Mouse (Mus musculus) lung, adult 2 months (tissue): ENCODE data around the gene Btbd7. TPM values are rescaled to one million over a fixed set of nuclear protein-coding genes. Genes with fewer than 3 reads are reported as not detected.
A peak's percentile ranks its signal among the peaks of the same experiment; 100 is the strongest.

Experiments
- DNase-seq: peaks from one replicate; pipeline ENCODE4 v3.0.0; 2022
- H3K4me1 ChIP-seq: fragments of 200-500 bp; 2 replicates; pipeline ENCODE4 v1.6.1; 2011; ENCODE audit warnings: low read length; ENCODE audit not compliant: control insufficient read depth, insufficient read depth
- H3K4me3 ChIP-seq: fragments of 200-500 bp; replicated peaks from 2 replicates; pipeline ENCODE3; 2011; ENCODE audit warnings: low read depth, mild to moderate bottlenecking, control low read depth, low read length; ENCODE audit errors: extremely low read depth
- CTCF ChIP-seq: fragments of 200-500 bp; IDR thresholded peaks from 2 replicates; pipeline ENCODE4 v1.5.1; 2011; ENCODE audit warnings: mild to moderate bottlenecking, low read length, control low read depth; ENCODE audit not compliant: insufficient read depth
- POLR2A ChIP-seq: fragments of 200-500 bp; IDR thresholded peaks from 2 replicates; pipeline ENCODE4 v1.6.1; 2011; ENCODE audit warnings: low read depth, mild to moderate bottlenecking, control low read depth, low read length, borderline replicate concordance; ENCODE audit errors: extremely low read depth
- WGBS: fragments of 180-500 bp; shearing (Covaris S2); methylation state at CpG from one replicate; pipeline ENCODE4 v1.1.7; 2018; 5-methylcytosine and 5-hydroxymethylcytosine counted together
- polyA plus RNA-seq: library from polyadenylated mRNA; depleted of rRNA; stranded (reverse); fragments of >200 nt; gene quantifications from 2 replicates; pipeline ENCODE4 v1.2.3, GENCODE M21; 2012; rRNA removed

Btbd7 gene
- polyA plus RNA-seq = 18.2 and 22.5 TPM in 2 replicates

GRCm38 (mm10) chr12:102878031-102878823, at the start of gene Btbd7:
Btbd7 (minus strand) TSS chr12:102878471.
- DNase-seq = peak; percentile 97
- TF ChIP-seq POLR2A (peak; percentile 38; the same call in 1 of the 2 replicates), CTCF (no peak)
- under 1% methylated on average over 79 of the region's 95 CpGs for WGBS

GRCm38 (mm10) chr12:102916073-102916472, 37.8 kb upstream of the Btbd7 start:
- 80% methylated on average over 2 of the region's 2 CpGs for WGBS
- Histone ChIP-seq H3K4me1 (no peaks in the 10 kb centered on the region), H3K4me3 (no peak overlapping the region)
- TF ChIP-seq CTCF (no peak), POLR2A (no peak)
- no peak for DNase-seq

More at GRCm38 (mm10) chr12:102878031-102878823, at the start of gene Btbd7:
- peaks cover 7% of the 10 kb centered on the region for H3K4me1 ChIP-seq
- peak within 1 kb of the TSS; percentile 95 for H3K4me3 ChIP-seq

GRCm38 (mm10) chr12:102908191-102908590, 29.9 kb upstream of the Btbd7 start:
- H3K4me1 ChIP-seq = no peaks in the 10 kb centered on the region
- no peak overlapping the region for H3K4me3 ChIP-seq
- no peak for TF ChIP-seq CTCF
- no peak for TF ChIP-seq POLR2A
- 56% methylated on average over 3 of the region's 3 CpGs for WGBS
- DNase-seq = no peak

- no peaks in the 10 kb centered on the region for H3K4me1 ChIP-seq
- DNase-seq = no peak
- 89% methylated on average over 17 of the region's 17 CpGs for WGBS
- no peak within 1 kb of the TSS for H3K4me3 ChIP-seq
- TF ChIP-seq POLR2A (no peak), CTCF (no peak)
Observed at GRCm38 (mm10) chr12:102899091-102899490, 20.8 kb upstream of the Btbd7 start, which contains the start of gene Cox8c. Cox8c (plus strand) TSS chr12:102899316.

- H3K4me3 ChIP-seq = no peak overlapping the region
- no peak for DNase-seq
- no peak for TF ChIP-seq CTCF
- no peak for TF ChIP-seq POLR2A
- WGBS = 78% methylated on average over 5 of the region's 5 CpGs
- no peaks in the 10 kb centered on the region for H3K4me1 ChIP-seq
Observed at GRCm38 (mm10) chr12:102888568-102888967, 10.3 kb upstream of the Btbd7 start.

GRCm38 (mm10) chr12:102887366-102887765, 9.1 kb upstream of the Btbd7 start:
- Histone ChIP-seq H3K4me1 (no peaks in the 10 kb centered on the region), H3K4me3 (no peak overlapping the region)
- TF ChIP-seq POLR2A (no peak), CTCF (no peak)
- no peak for DNase-seq
- 65% methylated on average over 10 of the region's 10 CpGs for WGBS

GRCm38 (mm10) chr12:102885735-102886134, 7.5 kb upstream of the Btbd7 start:
- no peaks in the 10 kb centered on the region for H3K4me1 ChIP-seq
- 21% methylated on average over 5 of the region's 5 CpGs for WGBS
- no peak for DNase-seq
- H3K4me3 ChIP-seq = no peak overlapping the region
- TF ChIP-seq CTCF (peak; percentile 58), POLR2A (no peak)

GRCm38 (mm10) chr12:102878901-102879300, 630 bp upstream of the Btbd7 start:
- DNase-seq = peak; percentile 15
- TF ChIP-seq CTCF (no peak), POLR2A (no peak)
- Histone ChIP-seq H3K4me3 (peak overlapping the region; percentile 82), H3K4me1 (peaks cover 5% of the 10 kb centered on the region)
- 12% methylated on average over 7 of the region's 7 CpGs for WGBS

GRCm38 (mm10) chr12:102877301-102878030, 805 bp downstream of the Btbd7 start:
- peak; percentile 18; the same call in 1 of the 2 replicates for TF ChIP-seq POLR2A
- no peak for TF ChIP-seq CTCF
- whole genome bisulfite sequencing = under 1% methylated on average over 65 of the region's 70 CpGs
- DNase-seq = peak; percentile 58
- peaks cover 7% of the 10 kb centered on the region for H3K4me1 ChIP-seq
- peak overlapping the region; percentile 95 for H3K4me3 ChIP-seq
